Mouse (Mus musculus) c-Kit-negative CD71-positive TER-119-positive erythroid progenitor cells, embryonic 14.5 days (primary cell): ENCODE measurements around the gene Gm49394.

ENCODE experiments used
- DNase-seq: peaks from one replicate; pipeline ENCODE4 v3.0.0-alpha.2; 2013; ENCODE audit warnings: low read depth, low spot score

The Gm49394 gene

DNA sequence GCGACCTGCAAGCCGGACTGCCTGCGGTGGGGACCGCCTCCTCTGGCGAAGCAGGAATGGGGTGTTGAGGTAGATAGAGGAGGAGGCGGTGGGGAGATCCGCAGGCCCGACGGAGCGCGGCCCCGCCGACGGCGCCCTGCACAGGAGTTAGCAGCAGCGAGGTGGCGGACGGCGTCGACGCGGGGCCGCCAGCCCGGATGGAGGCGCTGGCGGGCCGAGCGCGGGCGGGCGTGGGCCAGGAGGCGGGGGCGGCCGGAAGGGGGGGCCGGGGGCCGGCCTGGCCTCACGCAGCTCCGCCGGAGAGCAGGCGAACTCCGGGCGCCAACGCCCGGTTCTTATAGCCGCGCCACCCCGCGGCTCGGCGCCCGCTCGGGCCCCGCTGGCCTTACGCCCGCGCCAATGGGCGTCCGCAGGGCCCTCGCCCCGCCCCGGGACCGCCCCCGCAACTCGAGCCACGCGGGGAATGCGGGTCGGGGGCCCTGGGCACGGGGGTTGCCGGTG, 10.5 kb downstream of the Gm49394 start:
- DNase-seq = no peak

- DNase-seq = no peak
These were observed 11.0 kb downstream of the Gm49394 start for GRCm38 (mm10) chr7:142658681-142659180.

DNA sequence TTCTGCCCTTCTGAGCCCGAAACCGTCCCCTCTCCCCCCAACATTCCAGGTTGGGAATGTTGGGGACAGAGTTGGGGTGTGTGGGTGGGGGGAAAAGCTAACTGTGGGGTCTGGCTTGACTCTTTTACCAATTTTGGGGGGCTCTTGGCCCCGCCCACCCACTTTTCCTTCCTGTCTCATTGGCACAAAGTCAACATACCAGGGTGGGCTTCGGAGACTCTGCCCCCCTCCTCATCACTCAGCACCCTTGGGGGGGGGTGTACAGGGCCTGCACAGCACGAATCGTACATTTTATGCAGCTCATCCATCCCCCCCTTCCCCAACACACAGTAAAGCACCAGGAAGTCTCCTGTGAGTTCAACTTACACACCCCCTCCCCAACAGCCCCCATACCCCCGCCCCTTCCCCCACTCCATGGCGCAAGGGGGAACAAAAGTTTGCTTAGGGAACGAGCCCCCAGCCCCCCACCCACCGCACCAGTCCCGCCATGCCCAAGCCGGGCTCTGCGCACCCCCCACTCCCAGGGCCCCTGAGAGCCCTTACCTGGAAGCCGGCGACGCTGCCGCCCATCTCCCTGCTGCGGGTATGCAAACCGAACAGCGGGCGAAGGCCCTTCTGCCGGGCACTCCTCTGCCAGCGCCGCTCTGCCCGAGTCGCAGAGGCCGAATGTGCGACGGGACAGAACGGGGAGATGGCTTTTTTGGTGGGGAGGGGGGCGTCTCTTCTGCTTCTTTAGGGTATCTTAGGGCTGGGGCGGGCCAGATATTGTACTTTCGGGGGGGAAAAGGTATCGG, 11.7 kb downstream of the Gm49394 start:
- DNase-seq = no peak

DNA sequence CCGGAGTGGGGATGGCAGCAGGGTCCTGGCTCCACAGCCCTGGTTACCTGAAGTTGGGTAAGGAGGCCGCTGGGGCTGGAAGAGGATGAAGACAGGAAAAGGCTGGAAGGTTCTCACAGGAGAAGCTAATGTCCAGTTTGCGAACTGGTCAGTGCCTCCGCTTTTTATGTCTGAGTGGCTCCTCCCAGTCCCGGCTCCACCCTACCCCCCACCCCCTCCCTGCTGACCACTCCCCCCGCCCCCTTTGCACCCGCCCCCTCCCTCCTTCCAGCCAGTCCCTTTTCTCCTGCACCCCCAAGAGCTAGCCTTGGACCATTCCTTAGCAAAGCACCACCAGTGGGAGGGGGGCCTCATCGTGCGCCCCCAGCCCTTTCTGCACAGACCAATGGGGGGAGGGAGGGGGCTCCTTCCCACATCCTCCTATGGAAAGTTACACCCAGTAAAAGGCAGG, 12.4 kb downstream of the Gm49394 start:
- DNase-seq = no peak

DNA sequence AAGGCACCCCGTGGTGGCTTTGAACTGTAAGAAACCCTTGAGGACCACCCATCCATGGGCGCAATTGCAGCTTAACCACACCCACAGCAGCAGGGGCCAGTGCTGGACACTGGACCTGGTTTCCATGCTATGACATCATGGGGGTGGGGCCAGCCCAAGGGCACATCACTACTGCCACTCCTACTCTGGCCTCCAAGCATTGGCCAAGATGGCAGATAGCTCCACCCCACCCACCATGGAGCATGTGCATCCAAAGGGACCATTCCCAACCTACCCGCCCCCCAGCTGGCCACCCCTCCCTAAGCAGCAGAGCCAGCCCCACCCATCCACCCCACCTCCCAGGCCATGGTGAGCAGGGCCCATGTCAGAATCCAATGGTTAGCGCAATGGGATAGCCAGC, 13.7 kb downstream of the Gm49394 start:
- no peak for DNase-seq

DNA sequence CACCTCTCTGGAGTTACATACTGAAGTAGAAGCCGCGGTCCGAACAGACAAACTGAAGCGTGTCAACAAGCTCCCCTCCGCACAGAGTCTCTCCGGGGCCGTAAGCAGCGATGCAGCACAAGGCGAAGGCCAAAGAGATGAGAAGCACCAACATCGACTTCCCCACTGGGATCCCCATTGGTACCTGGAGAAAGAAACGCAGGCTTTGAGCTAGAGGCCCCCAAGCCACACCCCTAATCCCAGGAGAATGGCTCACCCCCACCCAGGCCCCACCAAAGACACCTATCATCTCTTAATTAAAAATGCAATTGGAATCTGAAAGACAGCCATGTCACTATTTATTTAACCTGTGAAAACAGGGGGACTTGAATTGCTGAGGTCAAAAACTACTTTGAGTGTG, 14.1 kb downstream of the Gm49394 start:
- DNase-seq = no peak

DNA sequence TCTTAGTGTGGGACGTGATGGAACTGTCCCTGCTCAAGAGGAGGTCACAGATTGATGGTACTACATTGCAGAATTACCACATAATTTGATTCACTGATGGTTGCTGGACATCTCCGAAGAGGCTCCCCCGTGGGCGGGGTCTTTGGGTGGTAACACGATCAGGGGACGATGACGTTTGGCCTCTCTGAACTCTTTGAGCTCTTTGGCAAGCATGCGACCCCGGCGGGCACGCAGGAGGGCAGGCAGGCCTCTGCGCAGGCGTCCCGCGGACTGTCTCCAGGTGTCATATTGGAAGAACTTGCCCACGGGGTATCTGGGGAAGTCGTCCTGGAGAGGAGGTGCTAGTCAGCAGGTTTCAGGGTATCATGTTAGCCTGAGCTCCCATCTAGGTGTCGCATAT, 16.0 kb downstream of the Gm49394 start:
- DNase-seq = no peak

GRCm38 (mm10) chr7:142646676-142647075, 23.1 kb downstream of the Gm49394 start:
- DNase-seq = no peak

DNA sequence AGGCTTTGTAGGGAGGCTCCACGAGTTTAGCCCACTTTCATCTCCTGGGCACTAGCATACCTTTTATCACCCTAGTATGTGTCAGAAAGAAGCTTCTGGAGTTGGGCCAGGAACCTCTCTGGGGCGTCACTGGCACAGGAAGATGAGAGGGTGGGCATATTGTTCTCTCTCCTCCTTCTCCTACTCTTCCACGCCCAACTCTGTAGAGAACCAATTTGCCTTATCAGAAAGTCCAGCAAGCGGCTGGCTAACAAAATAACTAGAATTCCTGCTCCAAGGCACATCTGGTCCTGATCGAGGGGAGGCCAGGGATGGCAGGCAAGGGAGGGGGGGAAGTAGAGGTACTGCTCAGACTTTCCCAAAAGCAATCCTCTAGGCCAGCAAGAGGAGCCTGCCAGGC, 24.7 kb downstream of the Gm49394 start:
- DNase-seq = no peak

GRCm38 (mm10) chr7:142636178-142636577, 33.6 kb downstream of the Gm49394 start:
- no peak for DNase-seq

GRCm38 (mm10) chr7:142630691-142631090, 39.1 kb downstream of the Gm49394 start:
- DNase-seq = no peak

DNA sequence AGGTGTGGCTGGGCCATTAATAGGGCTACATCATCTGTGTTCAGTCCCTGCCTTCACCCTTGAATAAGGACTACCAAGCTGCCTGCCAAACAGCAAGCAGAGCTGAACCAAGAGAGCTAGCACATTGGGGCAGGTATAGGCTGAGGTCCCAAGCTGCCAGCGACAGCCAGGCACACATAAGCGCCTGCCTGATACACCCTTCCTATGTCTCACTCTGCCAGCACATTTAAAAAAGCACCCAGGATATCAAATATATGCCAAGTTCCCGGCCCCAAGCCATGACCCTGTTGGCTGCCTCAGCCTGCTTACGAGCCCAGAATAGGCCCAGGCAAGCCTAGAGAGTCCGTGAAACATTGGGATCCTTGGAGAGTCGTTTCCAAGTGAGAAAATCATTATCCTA, 39.9 kb downstream of the Gm49394 start:
- DNase-seq = no peak

DNA sequence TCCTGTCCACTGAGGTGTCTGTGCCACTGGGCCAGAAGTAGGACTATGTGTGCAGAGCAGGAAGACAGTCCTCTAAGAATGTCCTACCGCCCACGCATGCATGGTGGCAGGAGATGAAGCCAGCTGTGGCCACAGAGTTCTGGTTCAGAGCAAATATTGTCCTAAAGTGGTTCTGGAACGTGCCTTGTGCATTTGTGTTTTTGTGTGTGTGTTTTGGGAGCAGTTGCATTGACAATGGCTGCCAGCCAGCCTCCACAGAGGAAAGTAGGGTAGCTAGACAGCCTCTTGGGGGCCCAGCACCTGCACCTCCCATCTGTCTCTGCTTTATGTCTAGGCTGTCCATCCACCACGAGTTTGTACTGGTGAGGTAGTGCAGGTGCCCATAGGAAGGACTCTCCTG, 47.6 kb downstream of the Gm49394 start:
- no peak for DNase-seq

DNA sequence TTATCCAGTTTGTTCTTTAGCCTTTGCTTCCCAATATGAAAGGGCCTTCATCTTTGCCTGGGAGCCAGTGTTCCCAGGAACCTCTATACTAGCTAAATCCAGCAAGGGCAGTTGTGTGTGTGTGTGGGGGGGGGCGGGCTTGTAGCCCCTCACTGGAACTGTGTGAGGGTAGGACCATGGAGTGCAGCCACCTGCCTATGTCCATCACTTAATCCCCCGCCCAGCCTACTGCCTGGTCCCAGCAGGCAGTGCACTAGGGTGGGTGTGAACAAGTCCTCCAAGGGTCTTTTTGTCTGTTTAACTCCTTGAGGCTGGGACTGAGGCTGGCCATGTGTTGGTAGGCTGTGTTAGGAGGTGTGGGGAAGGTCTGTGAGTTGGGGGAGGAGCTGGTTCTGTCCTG, 56.7 kb downstream of the Gm49394 start:
- no peak for DNase-seq

GRCm38 (mm10) chr7:142610627-142611406, 58.9 kb downstream of the Gm49394 start:
- no peak for DNase-seq

GRCm38 (mm10) chr7:142600921-142601320, 68.8 kb downstream of the Gm49394 start:
- DNase-seq = no peak
